Mouse (Mus musculus) cerebellum, postnatal 36 days (tissue): Measurements from ENCODE around the gene Ankrd24.

Experiments
- DNase-seq, 2 experiments: peaks; one replicate each; pipeline ENCODE4 v3.0.0; 2021 to 2022; ENCODE audit warnings: mixed read lengths in 2 of 2

Ankrd24 gene

GRCm38 (mm10) chr10:81628390-81628789 lies at the start of gene Ankrd24:
TSS of gene Ankrd24 (plus strand) at chr10:81628540.
- no peak for DNase-seq

GRCm38 (mm10) chr10:81579967-81580366 lies 48.4 kb upstream of the Ankrd24 start:
- DNase-seq: peak in 1 of 2 experiments; percentile 46

- DNase-seq: no peak
These were observed 47.8 kb upstream of the Ankrd24 start for GRCm38 (mm10) chr10:81580441-81581070.

GRCm38 (mm10) chr10:81583347-81583746 lies 45.0 kb upstream of the Ankrd24 start:
- no peak for DNase-seq

GRCm38 (mm10) chr10:81588739-81589138 lies 39.6 kb upstream of the Ankrd24 start:
- DNase-seq: no peak

- no peak for DNase-seq
These were observed 36.5 kb upstream of the Ankrd24 start for GRCm38 (mm10) chr10:81591846-81592245.

GRCm38 (mm10) chr10:81592631-81593030 lies 35.7 kb upstream of the Ankrd24 start:
- no peak for DNase-seq

GRCm38 (mm10) chr10:81593223-81593622 lies 35.1 kb upstream of the Ankrd24 start:
- DNase-seq: no peak

- DNase-seq: peak; percentile 60 to 67
These were observed 34.4 kb upstream of the Ankrd24 start for GRCm38 (mm10) chr10:81593935-81594334.

- no peak for DNase-seq
These were observed 32.7 kb upstream of the Ankrd24 start for GRCm38 (mm10) chr10:81595599-81595998.

GRCm38 (mm10) chr10:81596611-81597010 lies 31.7 kb upstream of the Ankrd24 start:
- DNase-seq: no peak

GRCm38 (mm10) chr10:81597137-81597950 lies 31.0 kb upstream of the Ankrd24 start:
- no peak for DNase-seq

GRCm38 (mm10) chr10:81598342-81598741 lies 30.0 kb upstream of the Ankrd24 start:
- DNase-seq: no peak

- DNase-seq: no peak
These were observed 29.5 kb upstream of the Ankrd24 start for GRCm38 (mm10) chr10:81598871-81599270.

- no peak for DNase-seq
These were observed 28.7 kb upstream of the Ankrd24 start for GRCm38 (mm10) chr10:81599630-81600029.

GRCm38 (mm10) chr10:81600096-81600495 lies 28.2 kb upstream of the Ankrd24 start:
- no peak for DNase-seq

GRCm38 (mm10) chr10:81600738-81601203 lies 27.6 kb upstream of the Ankrd24 start, which contains the start of gene Tle6:
TSS of gene Tle6 (minus strand) at chr10:81601073.
- DNase-seq: peak; percentile 95 to 96

GRCm38 (mm10) chr10:81601396-81601905 lies 26.9 kb upstream of the Ankrd24 start:
- DNase-seq: no peak

- DNase-seq: peak; percentile 37 to 62
These were observed 25.6 kb upstream of the Ankrd24 start for GRCm38 (mm10) chr10:81602741-81603151.

- no peak for DNase-seq
These were observed 24.0 kb upstream of the Ankrd24 start for GRCm38 (mm10) chr10:81604019-81604967.

GRCm38 (mm10) chr10:81604968-81605665 lies 23.2 kb upstream of the Ankrd24 start:
- DNase-seq: peak; percentile 89 to 92

GRCm38 (mm10) chr10:81605666-81605973 lies 22.7 kb upstream of the Ankrd24 start:
- no peak for DNase-seq
